Mouse (Mus musculus): ENCODE measurements around the gene Aire. TPM values are rescaled to one million over a fixed set of nuclear protein-coding genes. Genes with fewer than 3 reads are reported as not detected.

The Aire gene
- polyA plus RNA-seq (2015; fragmentation: Nextera tagmentation; extraction: Ambion mirVana): not detected in 2 replicates

- WGBS: 4% methylated on average over 27 of the region's 27 CpGs
- Histone ChIP-seq H3K9me3 (ENCODE audit: low read length) (no peaks in the 10 kb centered on the region), H3K4me3 (ENCODE audit: low read depth, low read length) (peak within 1 kb of the TSS; percentile 14; the same call in 1 of the 2 replicates), H3K4me2 (replicated peaks; ENCODE audit: low read depth, low read length) (peak within 1 kb of the TSS; percentile 48), H3K4me1 (ENCODE audit: insufficient read depth, low read depth, low read length) (peaks cover 7% of the 10 kb centered on the region; the same call in 1 of the 2 replicates), H3K27ac (ENCODE audit: low read length) (no peak within 1 kb of the TSS), H3K27me3 (replicated peaks; ENCODE audit: insufficient read depth, low read length) (no peaks in the 10 kb centered on the region), H3K36me3 (ENCODE audit: insufficient read depth, low read length) (no peaks in the 10 kb centered on the region), H3K9ac (replicated peaks; ENCODE audit: low read depth) (no peak within 1 kb of the TSS)
- ATAC-seq (peak; percentile 68), DNase-seq (ENCODE audit: low spot score) (peak; percentile 75)
- peak; percentile 89 for TF ChIP-seq CTCF (IDR thresholded peaks at IDR 0.05)
- TF ChIP-seq EP300 (IDR thresholded peaks at IDR 0.05): no peak
Observed at GRCm38 (mm10) chr10:78043406-78043836, at the start of gene Aire. Gene Aire, minus strand, starts transcription at chr10:78043610.

- Histone ChIP-seq H3K36me3 (ENCODE audit: insufficient read depth, low read length) (no peaks in the 10 kb centered on the region), H3K27me3 (replicated peaks; ENCODE audit: insufficient read depth, low read length) (no peaks in the 10 kb centered on the region), H3K9ac (replicated peaks; ENCODE audit: low read depth) (no peak overlapping the region), H3K4me2 (replicated peaks; ENCODE audit: low read depth, low read length) (no peak overlapping the region), H3K4me1 (ENCODE audit: insufficient read depth, low read depth, low read length) (no peaks in the 10 kb centered on the region), H3K27ac (ENCODE audit: low read length) (no peak overlapping the region), H3K9me3 (ENCODE audit: low read length) (no peaks in the 10 kb centered on the region), H3K4me3 (ENCODE audit: low read depth, low read length) (no peak overlapping the region)
- 85% methylated on average over 13 of the region's 13 CpGs for WGBS
- no peak for DNase-seq (ENCODE audit: low spot score)
- no peak for ATAC-seq
- TF ChIP-seq CTCF (IDR thresholded peaks at IDR 0.05): no peak
- TF ChIP-seq EP300 (IDR thresholded peaks at IDR 0.05): no peak
Observed at GRCm38 (mm10) chr10:78092725-78093029, 49.3 kb upstream of the Aire start.

DNA sequence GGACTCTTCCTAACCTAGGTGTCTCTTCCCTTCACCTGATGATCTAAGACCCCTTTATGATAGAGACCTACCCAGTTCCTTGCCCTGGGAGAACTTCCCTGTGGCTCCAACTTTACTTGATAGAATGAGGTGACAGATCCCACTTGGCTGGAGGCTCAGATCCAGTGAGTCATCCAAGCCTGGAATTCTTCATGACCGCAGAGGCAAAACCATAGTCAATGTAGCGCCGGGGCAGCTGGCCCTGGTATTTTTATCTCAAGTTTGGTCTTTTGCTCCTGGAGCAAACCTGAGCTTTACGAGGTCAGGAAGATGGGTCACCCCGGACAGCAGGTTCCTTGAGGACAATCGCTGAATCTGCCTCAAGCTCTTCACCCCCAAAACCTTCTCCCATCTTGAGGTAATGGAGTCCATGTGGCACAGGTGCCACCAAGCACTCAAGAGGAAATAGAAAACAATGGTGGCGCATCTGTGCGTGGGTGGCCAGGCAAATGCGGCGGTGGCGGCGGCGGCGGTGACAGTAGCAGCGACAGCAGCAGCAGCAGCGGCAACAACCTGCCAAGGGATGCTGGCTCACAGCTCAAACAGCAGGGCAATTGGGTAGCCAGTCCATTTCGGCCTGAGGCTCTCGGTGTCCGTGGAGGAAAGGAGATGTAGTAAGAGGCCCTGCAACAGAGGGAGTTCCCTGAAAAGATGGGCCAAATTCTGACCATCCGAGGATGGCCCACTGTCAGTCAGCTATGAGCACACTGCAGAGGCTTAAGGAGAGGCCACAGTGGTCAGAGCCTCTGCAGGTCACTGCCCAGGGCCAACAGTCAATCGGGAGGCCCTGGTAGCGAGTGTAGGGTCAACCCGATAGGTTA is 48.7 kb upstream of the Aire start:
- DNase-seq (ENCODE audit: low spot score): no peak

GRCm38 (mm10) chr10:78090706-78091491 is 47.5 kb upstream of the Aire start:
- DNase-seq (ENCODE audit: low spot score) (no peak), ATAC-seq (no peak)
- Histone ChIP-seq H3K27ac (ENCODE audit: low read length) (no peak overlapping the region), H3K27me3 (replicated peaks; ENCODE audit: insufficient read depth, low read length) (no peaks in the 10 kb centered on the region), H3K9me3 (ENCODE audit: low read length) (no peaks in the 10 kb centered on the region), H3K36me3 (ENCODE audit: insufficient read depth, low read length) (no peaks in the 10 kb centered on the region), H3K9ac (replicated peaks; ENCODE audit: low read depth) (no peak overlapping the region), H3K4me3 (ENCODE audit: low read depth, low read length) (no peak overlapping the region), H3K4me2 (replicated peaks; ENCODE audit: low read depth, low read length) (no peak overlapping the region), H3K4me1 (ENCODE audit: insufficient read depth, low read depth, low read length) (no peaks in the 10 kb centered on the region)
- TF ChIP-seq EP300 (IDR thresholded peaks at IDR 0.05) (no peak), CTCF (IDR thresholded peaks at IDR 0.05) (no peak)
- 63% methylated on average over 4 of the region's 4 CpGs for WGBS

More for the DNA sequence above, 48.7 kb upstream of the Aire start:
- no peaks in the 10 kb centered on the region for H3K36me3 ChIP-seq (ENCODE audit: insufficient read depth, low read length)
- no peaks in the 10 kb centered on the region for H3K9me3 ChIP-seq (ENCODE audit: low read length)
- no peak overlapping the region for H3K4me2 ChIP-seq (replicated peaks; ENCODE audit: low read depth, low read length)
- ATAC-seq: no peak
- H3K4me1 ChIP-seq (ENCODE audit: insufficient read depth, low read depth, low read length): no peaks in the 10 kb centered on the region
- no peak overlapping the region for H3K27ac ChIP-seq (ENCODE audit: low read length)
- no peak overlapping the region for H3K9ac ChIP-seq (replicated peaks; ENCODE audit: low read depth)
- no peak for TF ChIP-seq EP300 (IDR thresholded peaks at IDR 0.05)
- TF ChIP-seq CTCF (IDR thresholded peaks at IDR 0.05): no peak
- no peaks in the 10 kb centered on the region for H3K27me3 ChIP-seq (replicated peaks; ENCODE audit: insufficient read depth, low read length)
- WGBS: 78% methylated on average over 23 of the region's 23 CpGs
- no peak overlapping the region for H3K4me3 ChIP-seq (ENCODE audit: low read depth, low read length)

- Histone ChIP-seq H3K4me1 (ENCODE audit: insufficient read depth, low read depth, low read length) (no peaks in the 10 kb centered on the region), H3K4me2 (replicated peaks; ENCODE audit: low read depth, low read length) (no peak overlapping the region), H3K4me3 (ENCODE audit: low read depth, low read length) (no peak overlapping the region), H3K9me3 (ENCODE audit: low read length) (no peaks in the 10 kb centered on the region), H3K9ac (replicated peaks; ENCODE audit: low read depth) (no peak overlapping the region), H3K36me3 (ENCODE audit: insufficient read depth, low read length) (no peaks in the 10 kb centered on the region), H3K27ac (ENCODE audit: low read length) (no peak overlapping the region), H3K27me3 (replicated peaks; ENCODE audit: insufficient read depth, low read length) (no peaks in the 10 kb centered on the region)
- ATAC-seq (no peak), DNase-seq (ENCODE audit: low spot score) (peak; percentile 22)
- TF ChIP-seq CTCF (IDR thresholded peaks at IDR 0.05) (no peak), EP300 (IDR thresholded peaks at IDR 0.05) (no peak)
- WGBS: 48% methylated on average over 6 of the region's 6 CpGs
Observed at GRCm38 (mm10) chr10:78090246-78090645, 46.8 kb upstream of the Aire start.

- H3K4me1 ChIP-seq (ENCODE audit: insufficient read depth, low read depth, low read length): no peaks in the 10 kb centered on the region
- H3K4me2 ChIP-seq (replicated peaks; ENCODE audit: low read depth, low read length): no peak overlapping the region
- no peaks in the 10 kb centered on the region for H3K36me3 ChIP-seq (ENCODE audit: insufficient read depth, low read length)
- peak; percentile 27 for DNase-seq (ENCODE audit: low spot score)
- no peak overlapping the region for H3K4me3 ChIP-seq (ENCODE audit: low read depth, low read length)
- no peaks in the 10 kb centered on the region for H3K9me3 ChIP-seq (ENCODE audit: low read length)
- no peak overlapping the region for H3K9ac ChIP-seq (replicated peaks; ENCODE audit: low read depth)
- WGBS: 62% methylated on average over 6 of the region's 6 CpGs
- ATAC-seq: peak; percentile 18; the same call in 1 of the 2 replicates
- TF ChIP-seq CTCF (IDR thresholded peaks at IDR 0.05) (no peak), EP300 (IDR thresholded peaks at IDR 0.05) (no peak)
- no peak overlapping the region for H3K27ac ChIP-seq (ENCODE audit: low read length)
- H3K27me3 ChIP-seq (replicated peaks; ENCODE audit: insufficient read depth, low read length): no peaks in the 10 kb centered on the region
Observed at GRCm38 (mm10) chr10:78087101-78087511, 43.7 kb upstream of the Aire start.

Measured in lung, postnatal 0 days (tissue).